Comparison of ENCODE assay signal across 10 mouse cellular contexts in the genomic region with DNA sequence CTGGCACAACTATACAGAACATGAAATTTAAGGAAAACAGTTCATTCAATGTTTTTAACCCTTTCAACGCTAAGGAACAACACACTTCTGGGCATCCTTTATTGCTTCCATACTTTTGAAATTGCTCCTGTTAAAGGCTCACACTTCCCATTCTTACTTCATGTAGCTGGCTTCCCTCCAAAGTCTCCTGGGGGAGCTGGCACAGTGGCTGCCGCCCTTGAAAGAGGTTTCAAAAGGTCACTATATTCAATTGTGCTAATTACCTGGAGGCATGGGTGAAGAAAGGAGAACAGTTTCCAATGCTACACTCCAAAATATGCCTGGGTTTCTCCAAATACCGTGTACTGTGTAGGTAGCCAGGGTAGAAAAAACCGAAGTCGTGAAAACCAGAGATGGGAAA.
DNase-seq lines count a peak whose midpoint lies in the region; ATAC-seq lines count a peak whose summit lies in the region.
"Had no signal": no experiment of that assay in that cellular context is flagged by ENCODE, and none has a peak within 500 bp of the region (broad histone marks: within the 10 kb centered on the region; RNA-seq: fewer than 3 reads in every experiment).

No protein-coding gene starts in this region.

- no peak overlapping the region for H3K4me3 ChIP-seq in heart, embryonic 14.5 days (ENCODE audit: control insufficient read depth in 1 of 2, insufficient read depth in 1 of 2, low read depth in 1 of 2, low read length in 2 of 2)
- H3K4me3 ChIP-seq: hindbrain, embryonic 12.5 days; limb, embryonic 13.5 days had no signal

- peak overlapping the region; percentile 39 for H3K9ac ChIP-seq in heart, embryonic 14.5 days (ENCODE audit: low read length)
- H3K9ac ChIP-seq: hindbrain, embryonic 12.5 days; limb, embryonic 13.5 days had no signal

- H3K9me3 ChIP-seq in heart, embryonic 14.5 days (ENCODE audit: control insufficient read depth, low read length): peaks cover 3% of the 10 kb centered on the region; the same call in 1 of the 2 replicates
- H3K9me3 ChIP-seq: limb, embryonic 13.5 days had no signal

- H3K27ac ChIP-seq in heart, embryonic 14.5 days (replicated peaks in 1 of 2; ENCODE audit: control insufficient read depth in 1 of 2, insufficient read depth in 1 of 2, low read depth in 2 of 2, low read length in 2 of 2): peak overlapping the region; percentile 82 to 85
- H3K27ac ChIP-seq: hindbrain, embryonic 12.5 days had no signal

- DNase-seq in heart, adult 18-20 months: no peak
- DNase-seq in NIH3T3 (ENCODE audit: low read depth): peak; percentile 52
- peak; percentile 62 for DNase-seq in adrenal gland, postnatal 14 days
- peak; percentile 42 to 53 for DNase-seq in cerebellum, postnatal 36 days
- no peak for DNase-seq in layer of hippocampus, adult 11-12 months (ENCODE audit: low spot score)
- no peak for DNase-seq in right cerebral cortex, postnatal 25 days

- no peak for ATAC-seq in heart, embryonic 14.5 days (ENCODE audit: insufficient number of reproducible peaks, insufficient read depth, low FRiP score, low read depth)
- no peak for ATAC-seq in megakaryocyte progenitor cell, adult 5-6 weeks (replicated peaks; ENCODE audit: poor library complexity)

- peaks cover 12 to 38% of the 10 kb centered on the region in 2 experiments for H3K4me1 ChIP-seq in heart, embryonic 14.5 days (ENCODE audit: control insufficient read depth in 2 of 2, insufficient read depth in 2 of 2, low read length in 2 of 2)

- H3K36me3 ChIP-seq in heart, embryonic 14.5 days (ENCODE audit: control insufficient read depth, insufficient read depth, low read length): no peaks in the 10 kb centered on the region
- H3K36me3 ChIP-seq: hindbrain, embryonic 12.5 days had no signal

- H3K27me3 ChIP-seq in heart, embryonic 14.5 days (ENCODE audit: control insufficient read depth, insufficient read depth, low read length): no peaks in the 10 kb centered on the region
- H3K27me3 ChIP-seq: hindbrain, embryonic 12.5 days; limb, embryonic 13.5 days had no signal

- H3K4me2 ChIP-seq in heart, embryonic 14.5 days (ENCODE audit: low read length): no peak overlapping the region
- H3K4me2 ChIP-seq: hindbrain, embryonic 12.5 days; limb, embryonic 13.5 days had no signal

- 48% methylated on average over 5 of the region's 5 CpGs for WGBS in heart, embryonic 14.5 days

Comparison
In these comparisons a context has a peak if more than half of its experiments do, and no peak if none do; other contexts are left out.
1. DNase-seq: peak in NIH3T3 (single experiment), adrenal gland, postnatal 14 days (single experiment) and cerebellum, postnatal 36 days (2 of 2); none in heart, adult 18-20 months (0 of 2), layer of hippocampus, adult 11-12 months (single experiment) and right cerebral cortex, postnatal 25 days (single experiment).